Mouse (Mus musculus) cortical plate, adult 2 months (tissue): ENCODE measurements around the gene Pabpc6.

Experiments
- CTCF ChIP-seq: fragments of 200-500 bp; IDR thresholded peaks from 2 replicates; pipeline ENCODE4 v1.5.1; 2011; ENCODE audit warnings: mild to moderate bottlenecking, control low read depth, low read length; ENCODE audit not compliant: insufficient read depth; ENCODE audit errors: extremely low read depth
- POLR2A ChIP-seq: fragments of 200-500 bp; IDR thresholded peaks from 2 replicates; pipeline ENCODE4 v1.6.1; 2011; ENCODE audit warnings: mild to moderate bottlenecking, low read length, control low read depth; ENCODE audit not compliant: insufficient read depth; ENCODE audit errors: extremely low read depth

GRCm38 (mm10) chr17:9631081-9631480 lies 38.4 kb downstream of the Pabpc6 start:
- TF ChIP-seq POLR2A (no peak), CTCF (no peak)
